Mouse (Mus musculus): ENCODE measurements around the gene Keap1. TPM values are rescaled to one million over a fixed set of nuclear protein-coding genes. Genes with fewer than 3 reads are reported as not detected.

Keap1 gene
- polyA plus RNA-seq, 1 experiment from 2014 or later = 34.2 TPM

GRCm38 (mm10) chr9:21183905-21184413 is 55.2 kb downstream of the Keap1 start:
- Histone ChIP-seq H3K27ac (ENCODE audit: low read depth, low read length) (no peak overlapping the region), H3K4me3 (ENCODE audit: low read length) (peak overlapping the region; percentile 39), H3K36me3 (ENCODE audit: control insufficient read depth, insufficient read depth, low read length) (no peaks in the 10 kb centered on the region), H3K27me3 (ENCODE audit: control insufficient read depth, insufficient read depth, low read length) (peaks cover 4% of the 10 kb centered on the region; the same call in 1 of the 2 replicates), H3K4me1 (ENCODE audit: control insufficient read depth, insufficient read depth, low read length) (0 out of 2 replicates have a peak, but pooled peaks cover 19% of the 10 kb centered on the region), H3K4me2 (replicated peaks; ENCODE audit: low read depth, low read length) (peak overlapping the region; percentile 51), H3K9ac (ENCODE audit: low read depth, low read length) (peak overlapping the region; percentile 42), H3K9me3 (ENCODE audit: control insufficient read depth, low read length) (no peaks in the 10 kb centered on the region)
- whole genome bisulfite sequencing = 6% methylated on average over 34 of the region's 34 CpGs
- peak; percentile 51 for ATAC-seq (ENCODE audit: low FRiP score, low TSS enrichment)

GRCm38 (mm10) chr9:21183421-21183820 is 55.7 kb downstream of the Keap1 start:
- ATAC-seq (ENCODE audit: low FRiP score, low TSS enrichment) = no peak
- H3K4me3 ChIP-seq (ENCODE audit: low read length) = no peak overlapping the region
- no peak overlapping the region for H3K4me2 ChIP-seq (replicated peaks; ENCODE audit: low read depth, low read length)
- H3K9ac ChIP-seq (ENCODE audit: low read depth, low read length) = no peak overlapping the region; the same call in 1 of the 2 replicates
- 0 out of 2 replicates have a peak, but pooled peaks cover 19% of the 10 kb centered on the region for H3K4me1 ChIP-seq (ENCODE audit: control insufficient read depth, insufficient read depth, low read length)
- no peaks in the 10 kb centered on the region for H3K36me3 ChIP-seq (ENCODE audit: control insufficient read depth, insufficient read depth, low read length)
- H3K27me3 ChIP-seq (ENCODE audit: control insufficient read depth, insufficient read depth, low read length) = peaks cover 4% of the 10 kb centered on the region; the same call in 1 of the 2 replicates
- 88% methylated on average over 6 of the region's 6 CpGs for WGBS
- no peak overlapping the region for H3K27ac ChIP-seq (ENCODE audit: low read depth, low read length)
- H3K9me3 ChIP-seq (ENCODE audit: control insufficient read depth, low read length) = no peaks in the 10 kb centered on the region

GRCm38 (mm10) chr9:21181421-21182220 is 57.5 kb downstream of the Keap1 start:
- peak overlapping the region; percentile 41 for H3K4me3 ChIP-seq (ENCODE audit: low read length)
- ATAC-seq (ENCODE audit: low FRiP score, low TSS enrichment) = peak; percentile 52
- 6% methylated on average over 48 of the region's 48 CpGs for WGBS
- H3K9me3 ChIP-seq (ENCODE audit: control insufficient read depth, low read length) = no peaks in the 10 kb centered on the region
- H3K27me3 ChIP-seq (ENCODE audit: control insufficient read depth, insufficient read depth, low read length) = peaks cover 4% of the 10 kb centered on the region; the same call in 1 of the 2 replicates
- H3K4me2 ChIP-seq (replicated peaks; ENCODE audit: low read depth, low read length) = peak overlapping the region; percentile 49
- peak overlapping the region; percentile 42; the same call in 1 of the 2 replicates for H3K27ac ChIP-seq (ENCODE audit: low read depth, low read length)
- no peaks in the 10 kb centered on the region for H3K36me3 ChIP-seq (ENCODE audit: control insufficient read depth, insufficient read depth, low read length)
- H3K4me1 ChIP-seq (ENCODE audit: control insufficient read depth, insufficient read depth, low read length) = 0 out of 2 replicates have a peak, but pooled peaks cover 19% of the 10 kb centered on the region
- peak overlapping the region; percentile 58 for H3K9ac ChIP-seq (ENCODE audit: low read depth, low read length)

GRCm38 (mm10) chr9:21180841-21181240 is 58.3 kb downstream of the Keap1 start:
- Histone ChIP-seq H3K27me3 (ENCODE audit: control insufficient read depth, insufficient read depth, low read length) (peaks cover 4% of the 10 kb centered on the region; the same call in 1 of the 2 replicates), H3K36me3 (ENCODE audit: control insufficient read depth, insufficient read depth, low read length) (no peaks in the 10 kb centered on the region), H3K4me2 (replicated peaks; ENCODE audit: low read depth, low read length) (no peak overlapping the region), H3K9ac (ENCODE audit: low read depth, low read length) (peak overlapping the region; percentile 58; the same call in 1 of the 2 replicates), H3K27ac (ENCODE audit: low read depth, low read length) (peak overlapping the region; percentile 42; the same call in 1 of the 2 replicates), H3K4me3 (ENCODE audit: low read length) (no peak overlapping the region), H3K4me1 (ENCODE audit: control insufficient read depth, insufficient read depth, low read length) (0 out of 2 replicates have a peak, but pooled peaks cover 19% of the 10 kb centered on the region), H3K9me3 (ENCODE audit: control insufficient read depth, low read length) (no peaks in the 10 kb centered on the region)
- ATAC-seq (ENCODE audit: low FRiP score, low TSS enrichment) = no peak
- WGBS = 60% methylated on average over 1 of the region's 1 CpGs

GRCm38 (mm10) chr9:21180402-21180801 is 58.8 kb downstream of the Keap1 start:
- Histone ChIP-seq H3K4me2 (replicated peaks; ENCODE audit: low read depth, low read length) (no peak overlapping the region), H3K9me3 (ENCODE audit: control insufficient read depth, low read length) (no peaks in the 10 kb centered on the region), H3K27me3 (ENCODE audit: control insufficient read depth, insufficient read depth, low read length) (peaks cover 4% of the 10 kb centered on the region; the same call in 1 of the 2 replicates), H3K4me1 (ENCODE audit: control insufficient read depth, insufficient read depth, low read length) (0 out of 2 replicates have a peak, but pooled peaks cover 19% of the 10 kb centered on the region), H3K36me3 (ENCODE audit: control insufficient read depth, insufficient read depth, low read length) (no peaks in the 10 kb centered on the region), H3K4me3 (ENCODE audit: low read length) (no peak overlapping the region), H3K9ac (ENCODE audit: low read depth, low read length) (no peak overlapping the region), H3K27ac (ENCODE audit: low read depth, low read length) (0 out of 2 replicates have a peak overlapping the region, but pooled peaks have one; percentile 42)
- WGBS = 59% methylated on average over 4 of the region's 4 CpGs
- ATAC-seq (ENCODE audit: low FRiP score, low TSS enrichment) = no peak

Other genes starting within 250 kb of the Keap1 start
- 145 and 146 TPM in 2 replicates for gene Mrpl4, start 236.6 kb downstream of the Keap1 start, polyA plus RNA-seq (2014; fragmentation: Nextera tagmentation; extraction: Ambion mirVana)
- 7.1 and 10.3 TPM in 2 replicates for gene Icam1, start 223.4 kb downstream of the Keap1 start, polyA plus RNA-seq (2014; fragmentation: Nextera tagmentation; extraction: Ambion mirVana)
- 0.45 and 0.49 TPM in 2 replicates for gene Icam4, start 210.0 kb downstream of the Keap1 start, polyA plus RNA-seq (2014; fragmentation: Nextera tagmentation; extraction: Ambion mirVana)
- gene Icam5, start 207.3 kb downstream of the Keap1 start, polyA plus RNA-seq (2014; fragmentation: Nextera tagmentation; extraction: Ambion mirVana) = 0.20 TPM in 1 of 2 replicates, not detected in the other
- gene Zglp1, start 172.3 kb downstream of the Keap1 start, polyA plus RNA-seq (2014; fragmentation: Nextera tagmentation; extraction: Ambion mirVana) = 2.1 TPM in 1 of 2 replicates, not detected in the other
- gene Gm49373, start 166.3 kb downstream of the Keap1 start, polyA plus RNA-seq (2014; fragmentation: Nextera tagmentation; extraction: Ambion mirVana) = 0.64 and 0.90 TPM in 2 replicates
- gene Fdx1l, start 165.7 kb downstream of the Keap1 start, polyA plus RNA-seq (2014; fragmentation: Nextera tagmentation; extraction: Ambion mirVana) = 62.6 and 82.3 TPM in 2 replicates
- 2.8 and 3.1 TPM in 2 replicates for gene Gm38431, start 147.4 kb downstream of the Keap1 start, polyA plus RNA-seq (2014; fragmentation: Nextera tagmentation; extraction: Ambion mirVana)
- gene Raver1, start 147.4 kb downstream of the Keap1 start, polyA plus RNA-seq (2014; fragmentation: Nextera tagmentation; extraction: Ambion mirVana) = 70.6 and 96.0 TPM in 2 replicates
- gene Tyk2, start 108.1 kb downstream of the Keap1 start, polyA plus RNA-seq (2014; fragmentation: Nextera tagmentation; extraction: Ambion mirVana) = 5.6 and 8.7 TPM in 2 replicates
- gene Cdc37, start 89.4 kb downstream of the Keap1 start, polyA plus RNA-seq (2014; fragmentation: Nextera tagmentation; extraction: Ambion mirVana) = 366 and 377 TPM in 2 replicates
- gene Pde4a, start 73.6 kb downstream of the Keap1 start, polyA plus RNA-seq (2014; fragmentation: Nextera tagmentation; extraction: Ambion mirVana) = 13.7 and 14.0 TPM in 2 replicates
- 0.07 and 0.19 TPM in 2 replicates for gene S1pr5, start 9.1 kb upstream of the Keap1 start, polyA plus RNA-seq (2014; fragmentation: Nextera tagmentation; extraction: Ambion mirVana)
- gene Atg4d, start 25.9 kb upstream of the Keap1 start, polyA plus RNA-seq (2014; fragmentation: Nextera tagmentation; extraction: Ambion mirVana) = 35.5 and 43.7 TPM in 2 replicates
- 15.3 and 18.6 TPM in 2 replicates for gene Kri1, start 48.6 kb upstream of the Keap1 start, polyA plus RNA-seq (2014; fragmentation: Nextera tagmentation; extraction: Ambion mirVana)
- 45.3 and 56.2 TPM in 2 replicates for gene Cdkn2d, start 52.0 kb upstream of the Keap1 start, polyA plus RNA-seq (2014; fragmentation: Nextera tagmentation; extraction: Ambion mirVana)
- 33.7 and 36.0 TPM in 2 replicates for gene Ap1m2, start 73.0 kb upstream of the Keap1 start, polyA plus RNA-seq (2014; fragmentation: Nextera tagmentation; extraction: Ambion mirVana)
- gene Slc44a2, start 81.3 kb upstream of the Keap1 start, polyA plus RNA-seq (2014; fragmentation: Nextera tagmentation; extraction: Ambion mirVana) = 46.2 and 80.5 TPM in 2 replicates
- 122 and 235 TPM in 2 replicates for gene Ilf3, start 128.5 kb upstream of the Keap1 start, polyA plus RNA-seq (2014; fragmentation: Nextera tagmentation; extraction: Ambion mirVana)
- 55.7 and 76.0 TPM in 2 replicates for gene Qtrt1, start 172.5 kb upstream of the Keap1 start, polyA plus RNA-seq (2014; fragmentation: Nextera tagmentation; extraction: Ambion mirVana)
- 47.8 and 66.1 TPM in 2 replicates for gene Dnm2, start 185.5 kb upstream of the Keap1 start, polyA plus RNA-seq (2014; fragmentation: Nextera tagmentation; extraction: Ambion mirVana)